Mouse (Mus musculus): ENCODE measurements at regions not wholly inside any gene's neighbourhood (a gene's known extent, or its start where the extent isn't known, plus 50 kb on each side); places are given as distances from the start of the nearest gene placed in this dataset.
A peak's percentile ranks its signal among the peaks of the same experiment; 100 is the strongest.
"Not testable (repeated sequence)": the region's sequence is repeated elsewhere in the genome, so short reads cannot be mapped to it uniquely, and the experiment has no call there.

- DNase-seq: peak; percentile 74
These were observed 293.1 kb upstream of the Slc7a14 start for GRCm38 (mm10) chr3:31603237-31603636.

GRCm38 (mm10) chr3:31596581-31596980, 286.4 kb upstream of the Slc7a14 start:
- not testable (repeated sequence) for DNase-seq

- DNase-seq: peak; percentile 22
These were observed 275.8 kb upstream of the Slc7a14 start for GRCm38 (mm10) chr3:31585971-31586370.

GRCm38 (mm10) chr3:31573849-31574248, 263.7 kb upstream of the Slc7a14 start:
- DNase-seq: no peak
